Mouse (Mus musculus): ENCODE results near the gene Baz2b.

Gene Baz2b

GRCm38 (mm10) chr2:60209703-60210651 is at the start of gene Baz2b, which contains the start of gene March7:
Gene Baz2b, minus strand, starts transcription at chr2:60209839.
Gene March7, plus strand, starts transcription at chr2:60209887.
- DNase-seq (ENCODE audit: low spot score in 2 of 2): peak; percentile 85 to 92

DNA sequence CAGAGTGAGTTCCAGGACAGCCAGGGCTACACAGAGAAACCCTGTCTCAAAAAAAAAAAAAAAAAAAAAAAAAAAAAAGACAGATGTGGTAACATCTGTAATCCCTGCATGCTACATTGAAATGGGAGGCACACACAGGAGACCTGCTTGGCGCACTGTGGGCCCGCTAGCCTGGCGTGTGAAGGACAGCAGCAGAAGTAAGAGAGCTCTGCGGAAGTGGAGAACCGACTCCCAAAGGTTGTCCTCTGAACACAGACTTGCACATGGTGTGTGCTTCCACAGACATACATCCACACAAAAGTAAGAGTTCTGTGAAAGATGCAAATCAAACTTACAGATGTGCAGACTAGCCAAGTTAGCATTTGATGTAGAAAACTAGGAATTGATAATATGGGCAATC is 49.5 kb upstream of the Baz2b start:
- DNase-seq (ENCODE audit: low spot score in 2 of 2): no peak

DNA sequence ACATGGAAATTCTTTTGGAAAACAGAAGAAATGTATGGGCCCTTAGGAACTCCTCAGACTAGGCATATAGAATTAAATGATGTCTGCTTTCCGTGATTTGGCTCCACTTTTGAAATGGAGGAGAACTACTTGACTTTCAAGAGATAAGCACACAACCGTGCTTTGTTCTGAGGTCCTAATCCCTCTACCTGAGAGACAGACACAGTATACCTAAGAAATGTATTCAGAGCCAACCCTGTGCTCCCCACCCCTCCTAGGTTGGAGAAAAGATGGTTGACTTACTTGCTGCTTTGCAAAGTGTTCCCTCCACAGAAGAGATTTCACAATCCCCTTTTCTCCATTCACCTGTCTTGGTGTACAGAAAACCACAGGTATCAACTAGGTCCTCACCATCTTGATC is 47.1 kb upstream of the Baz2b start:
- DNase-seq (ENCODE audit: low spot score in 2 of 2): no peak

DNA sequence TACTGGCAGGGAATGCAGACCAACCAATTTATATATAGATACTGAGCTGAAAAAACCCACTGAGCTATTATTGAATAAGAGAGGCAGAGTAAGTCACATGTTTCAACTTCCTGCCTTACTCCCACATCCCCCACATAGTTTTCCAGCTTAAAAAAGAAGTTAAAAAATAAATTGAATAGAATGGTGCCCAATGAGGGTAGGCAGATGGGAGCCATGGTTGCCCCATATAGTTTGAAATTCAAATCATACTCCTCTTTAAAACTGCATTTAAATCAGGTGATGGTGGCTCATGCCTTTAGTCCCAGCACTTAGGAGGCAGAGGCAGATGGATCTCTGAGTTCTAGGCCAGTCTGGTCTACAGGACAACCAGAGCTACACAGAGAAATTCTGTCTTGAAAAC is 43.9 kb upstream of the Baz2b start:
- no peak for DNase-seq (ENCODE audit: low spot score in 2 of 2)

DNA sequence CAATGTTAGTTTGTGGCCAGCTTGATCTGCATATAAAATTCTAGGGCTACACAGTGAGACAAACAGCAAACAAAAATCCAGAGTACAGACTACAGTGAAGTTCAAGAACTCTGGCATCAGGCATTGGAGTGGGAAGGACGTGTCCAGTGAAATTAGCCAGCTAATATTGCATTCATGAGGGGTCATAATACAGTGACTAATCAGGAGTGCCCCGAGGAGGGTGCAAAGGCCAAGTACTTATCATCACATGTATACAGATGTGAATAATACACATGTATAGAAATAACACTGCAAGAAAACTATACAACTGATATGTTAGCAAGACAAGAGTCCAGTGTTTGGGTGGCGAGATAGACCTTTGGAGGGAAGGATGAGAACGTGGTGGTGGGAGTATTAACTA is 43.1 kb upstream of the Baz2b start:
- no peak for DNase-seq (ENCODE audit: low spot score in 2 of 2)

DNA sequence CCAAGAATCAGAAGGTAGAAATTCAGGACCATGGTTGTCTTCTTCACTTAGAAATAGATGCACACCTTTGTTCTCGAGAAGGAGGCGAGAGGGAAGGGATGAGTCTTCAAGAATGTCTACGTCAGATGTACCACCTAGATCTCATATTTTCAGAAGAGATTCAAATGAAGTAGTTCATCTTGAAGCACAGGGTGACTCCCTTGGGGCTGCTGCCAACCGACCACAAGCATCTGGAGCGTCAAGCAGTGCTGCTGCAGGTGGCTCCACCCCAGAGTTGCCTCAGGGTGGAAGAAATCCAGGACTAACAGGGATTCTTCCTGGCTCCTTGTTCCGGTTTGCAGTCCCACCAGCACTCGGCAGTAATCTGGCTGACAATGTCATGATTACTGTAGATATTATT is 24.9 kb upstream of the Baz2b start:
- DNase-seq (ENCODE audit: low spot score in 2 of 2): no peak

- no peak for DNase-seq (ENCODE audit: low spot score in 2 of 2)
Measured at GRCm38 (mm10) chr2:60233147-60233546, 23.5 kb upstream of the Baz2b start.

- no peak for DNase-seq (ENCODE audit: low spot score in 2 of 2)
Measured at GRCm38 (mm10) chr2:60230361-60230760, 20.7 kb upstream of the Baz2b start.

- DNase-seq (ENCODE audit: low spot score in 2 of 2): no peak
Measured at GRCm38 (mm10) chr2:60228470-60228869, 18.8 kb upstream of the Baz2b start.

- DNase-seq (ENCODE audit: low spot score in 2 of 2): no peak
Measured at GRCm38 (mm10) chr2:60223489-60223888, 13.8 kb upstream of the Baz2b start.

GRCm38 (mm10) chr2:60221954-60222353 is 12.3 kb upstream of the Baz2b start:
- DNase-seq (ENCODE audit: low spot score in 2 of 2): no peak

GRCm38 (mm10) chr2:60221236-60221635 is 11.6 kb upstream of the Baz2b start:
- no peak for DNase-seq (ENCODE audit: low spot score in 2 of 2)

GRCm38 (mm10) chr2:60217620-60218019 is 8.0 kb upstream of the Baz2b start:
- DNase-seq (ENCODE audit: low spot score in 2 of 2): no peak

GRCm38 (mm10) chr2:60216547-60217153 is 7.0 kb upstream of the Baz2b start:
- DNase-seq (ENCODE audit: low spot score in 2 of 2): no peak

- no peak for DNase-seq (ENCODE audit: low spot score in 2 of 2)
Measured at GRCm38 (mm10) chr2:60214683-60215082, 5.0 kb upstream of the Baz2b start.

- DNase-seq (ENCODE audit: low spot score in 2 of 2): no peak
Measured at GRCm38 (mm10) chr2:60212488-60212887, 2.8 kb upstream of the Baz2b start.

DNA sequence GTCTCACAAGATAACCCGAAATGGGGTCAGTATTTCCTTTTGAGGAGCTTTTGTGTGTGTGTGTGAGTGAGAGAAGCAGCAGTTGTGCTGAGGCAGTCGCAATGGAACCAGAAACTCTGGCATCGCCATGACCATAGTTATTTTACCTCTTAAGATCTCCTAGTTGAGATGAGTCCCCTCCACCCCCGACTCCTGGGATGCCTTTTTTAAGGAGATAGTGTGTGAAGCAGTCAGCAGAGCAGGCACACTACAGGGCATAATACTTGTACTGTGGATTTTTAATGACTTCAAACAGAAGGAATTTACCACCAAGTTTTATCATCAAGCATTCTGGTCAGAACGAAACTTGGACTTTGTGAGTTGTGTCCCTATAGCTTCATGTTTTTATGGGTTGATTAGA is 1.2 kb upstream of the Baz2b start:
- no peak for DNase-seq (ENCODE audit: low spot score in 2 of 2)

GRCm38 (mm10) chr2:60209122-60209611 is 472 bp downstream of the Baz2b start:
- peak in 1 of 2 experiments; percentile 72 for DNase-seq (ENCODE audit: low spot score in 2 of 2)

DNA sequence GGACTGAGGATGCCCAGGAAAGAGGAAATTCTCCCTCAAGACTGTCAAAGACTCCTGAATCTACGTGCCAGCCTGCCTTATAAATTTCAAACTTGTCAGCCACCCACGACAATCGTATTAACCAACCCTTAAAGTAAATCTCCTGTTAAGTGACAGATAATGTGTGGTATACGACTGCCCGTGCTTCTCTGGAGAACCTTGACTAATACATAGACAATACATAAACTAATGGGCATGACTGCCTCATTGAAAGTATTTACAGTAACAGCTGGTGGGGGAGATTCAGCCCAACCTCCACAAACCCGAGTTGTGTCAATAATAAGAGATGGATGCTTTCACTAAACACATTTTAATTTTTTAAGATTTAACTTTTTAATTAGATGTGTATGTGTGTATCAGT is 3.8 kb downstream of the Baz2b start:
- DNase-seq (ENCODE audit: low spot score in 2 of 2): no peak

DNA sequence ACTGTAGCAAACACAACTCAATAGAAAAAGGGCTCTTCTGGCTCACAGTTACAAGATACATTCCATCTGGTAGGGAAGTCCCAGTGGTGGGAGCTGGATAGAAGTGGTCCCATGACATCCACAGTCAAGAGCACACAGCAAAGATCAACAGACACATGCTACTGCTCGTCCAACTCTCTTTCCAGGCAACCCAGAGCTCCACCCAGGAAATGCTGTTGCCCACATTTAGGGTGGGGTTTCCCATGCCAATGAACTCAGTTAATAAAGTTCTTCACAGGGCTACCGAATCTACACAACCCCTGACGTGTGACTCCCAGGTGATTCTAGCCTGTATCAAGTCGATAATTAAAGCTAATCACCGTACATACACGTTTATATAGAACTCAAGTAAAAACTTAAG is 5.5 kb downstream of the Baz2b start:
- DNase-seq (ENCODE audit: low spot score in 2 of 2): no peak

- DNase-seq (ENCODE audit: low spot score in 2 of 2): no peak
Measured at GRCm38 (mm10) chr2:60203733-60204132, 5.9 kb downstream of the Baz2b start.

GRCm38 (mm10) chr2:60202900-60203530 is 6.6 kb downstream of the Baz2b start:
- no peak for DNase-seq (ENCODE audit: low spot score in 2 of 2)
